Mouse (Mus musculus) G1E (cell line): ENCODE measurements at regions not wholly inside any gene's neighbourhood (a gene's known extent, or its start where the extent isn't known, plus 50 kb on each side); places are given as distances from the start of the nearest gene placed in this dataset.
A peak's percentile ranks its signal among the peaks of the same experiment; 100 is the strongest.

ENCODE experiments used
- ATAC-seq: 2 replicates; pipeline ENCODE4 v1.8.0; 2016; ENCODE audit warnings: mild to moderate bottlenecking; ENCODE audit not compliant: insufficient number of reproducible peaks, poor library complexity, low FRiP score, severe bottlenecking; ENCODE audit errors: extremely low read depth
- DNase-seq: peaks from one replicate; pipeline ENCODE4 v3.0.0; 2012; ENCODE audit warnings: low spot score
- H3K27me3 ChIP-seq: 2 replicates; pipeline ENCODE4 v1.6.1; 2012; ENCODE audit warnings: mild to moderate bottlenecking, low read length, inconsistent platforms; ENCODE audit not compliant: insufficient read depth
- H3K36me3 ChIP-seq: replicated peaks from 2 replicates; pipeline ENCODE3; 2012; ENCODE audit warnings: mild to moderate bottlenecking, inconsistent platforms
- H3K4me1 ChIP-seq: 2 replicates; pipeline ENCODE4 v1.6.1; 2012; ENCODE audit warnings: low read depth, low read length, inconsistent platforms, mixed read lengths; ENCODE audit not compliant: insufficient read depth
- H3K4me3 ChIP-seq: 2 replicates; pipeline ENCODE4 v1.5.1; 2012; ENCODE audit warnings: low read depth, mild to moderate bottlenecking, inconsistent platforms, low read length, moderate library complexity, mixed read lengths
- H3K9me3 ChIP-seq: replicated peaks from 2 replicates; pipeline ENCODE4 v1.6.1; 2012; ENCODE audit warnings: inconsistent platforms
- CTCF ChIP-seq: IDR thresholded peaks from 2 replicates; pipeline ENCODE4 v1.5.1; 2012; ENCODE audit warnings: low read depth, low read length, inconsistent platforms, mixed read lengths
- GATA1 ChIP-seq: IDR thresholded peaks from 2 replicates; pipeline ENCODE4 v1.6.1; 2012; ENCODE audit warnings: borderline replicate concordance, low read length, inconsistent platforms, mixed read lengths
- GATA2 ChIP-seq: IDR thresholded peaks from 2 replicates; pipeline ENCODE4 v1.6.1; 2012; ENCODE audit warnings: low read depth, low read length, inconsistent platforms, borderline replicate concordance
- POLR2AphosphoS5 ChIP-seq: IDR thresholded peaks from 2 replicates; pipeline ENCODE4 v1.6.1; 2012; ENCODE audit warnings: low read depth, low read length, inconsistent platforms; ENCODE audit not compliant: insufficient replicate concordance
- TAL1 ChIP-seq: conservative IDR thresholded peaks from 2 replicates; pipeline ENCODE4 v1.6.1; 2012; ENCODE audit warnings: low read depth, low read length, inconsistent platforms, mixed read lengths

DNA sequence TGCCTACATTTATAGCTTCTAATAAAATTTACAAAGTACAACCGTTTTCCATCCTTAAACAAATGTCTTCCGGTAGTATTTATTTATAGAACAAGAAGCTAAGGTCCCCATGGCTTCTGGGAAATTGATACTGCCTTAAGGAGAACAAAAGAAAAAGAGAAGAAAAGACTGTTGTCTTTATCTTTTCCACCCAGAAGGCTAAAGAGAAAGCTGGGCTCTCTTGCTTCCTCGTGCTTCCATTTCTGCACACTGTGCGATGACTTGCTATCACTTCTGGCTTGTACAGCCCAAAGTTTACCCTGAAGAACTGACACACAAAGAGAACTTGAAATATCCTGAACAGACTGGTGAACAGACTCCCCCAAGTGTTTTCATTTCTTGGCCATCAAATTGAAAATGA lies 157.2 kb downstream of the P2ry1 start:
- Histone ChIP-seq H3K9me3 (no peaks in the 10 kb centered on the region), H3K27me3 (no peaks in the 10 kb centered on the region), H3K36me3 (no peaks in the 10 kb centered on the region), H3K4me1 (no peaks in the 10 kb centered on the region), H3K4me3 (no peak overlapping the region)
- ATAC-seq (peak; percentile 66), DNase-seq (no peak)
- TF ChIP-seq GATA1 = no peak
- no peak for TF ChIP-seq CTCF
- TF ChIP-seq TAL1 = no peak
- no peak for TF ChIP-seq GATA2
- TF ChIP-seq POLR2AphosphoS5 = no peak

DNA sequence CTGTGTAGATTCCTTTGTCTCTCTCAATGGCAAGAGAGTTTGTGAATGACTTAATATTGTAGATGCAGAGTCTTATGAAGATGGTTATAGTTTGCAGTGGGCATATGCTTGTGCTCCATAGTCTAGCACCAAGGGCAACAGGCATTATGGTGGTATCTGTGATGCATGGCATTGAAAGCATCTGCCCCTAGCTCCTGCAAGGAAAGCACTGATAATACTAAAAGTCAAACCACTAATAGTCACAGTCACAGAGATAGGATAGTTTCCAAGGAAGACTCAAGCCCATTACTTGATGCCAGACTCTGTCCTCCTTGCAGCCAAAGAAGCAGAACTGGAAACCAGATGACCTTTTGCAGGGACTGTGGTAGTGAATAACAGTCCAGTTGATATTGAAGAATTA lies 158.8 kb downstream of the P2ry1 start:
- ATAC-seq = no peak
- no peak overlapping the region for H3K4me3 ChIP-seq
- TF ChIP-seq GATA2 (no peak), TAL1 (no peak), POLR2AphosphoS5 (no peak), GATA1 (no peak), CTCF (no peak)

GRCm38 (mm10) chr3:61185789-61186188 lies 175.6 kb upstream of the Rap2b start:
- H3K4me1 ChIP-seq = no peaks in the 10 kb centered on the region
- no peaks in the 10 kb centered on the region for H3K36me3 ChIP-seq
- H3K9me3 ChIP-seq = no peaks in the 10 kb centered on the region
- no peaks in the 10 kb centered on the region for H3K27me3 ChIP-seq
- H3K4me3 ChIP-seq = no peak overlapping the region
- no peak; the same call in 1 of the 2 replicates for ATAC-seq
- no peak for DNase-seq
- no peak for TF ChIP-seq GATA1
- no peak for TF ChIP-seq CTCF
- TF ChIP-seq POLR2AphosphoS5 = no peak
- TF ChIP-seq GATA2 = no peak
- no peak for TF ChIP-seq TAL1

More for the DNA sequence above, 158.8 kb downstream of the P2ry1 start:
- Histone ChIP-seq H3K27me3 (no peaks in the 10 kb centered on the region), H3K9me3 (no peaks in the 10 kb centered on the region), H3K4me1 (no peaks in the 10 kb centered on the region), H3K36me3 (no peaks in the 10 kb centered on the region)
- DNase-seq = no peak

GRCm38 (mm10) chr3:61188662-61189061 lies 172.8 kb upstream of the Rap2b start:
- no peaks in the 10 kb centered on the region for H3K36me3 ChIP-seq
- DNase-seq = no peak
- TF ChIP-seq TAL1 (no peak), POLR2AphosphoS5 (no peak), CTCF (no peak), GATA2 (no peak), GATA1 (no peak)
- no peak overlapping the region for H3K4me3 ChIP-seq
- H3K4me1 ChIP-seq = no peaks in the 10 kb centered on the region
- H3K9me3 ChIP-seq = no peaks in the 10 kb centered on the region
- no peak for ATAC-seq
- no peaks in the 10 kb centered on the region for H3K27me3 ChIP-seq

DNA sequence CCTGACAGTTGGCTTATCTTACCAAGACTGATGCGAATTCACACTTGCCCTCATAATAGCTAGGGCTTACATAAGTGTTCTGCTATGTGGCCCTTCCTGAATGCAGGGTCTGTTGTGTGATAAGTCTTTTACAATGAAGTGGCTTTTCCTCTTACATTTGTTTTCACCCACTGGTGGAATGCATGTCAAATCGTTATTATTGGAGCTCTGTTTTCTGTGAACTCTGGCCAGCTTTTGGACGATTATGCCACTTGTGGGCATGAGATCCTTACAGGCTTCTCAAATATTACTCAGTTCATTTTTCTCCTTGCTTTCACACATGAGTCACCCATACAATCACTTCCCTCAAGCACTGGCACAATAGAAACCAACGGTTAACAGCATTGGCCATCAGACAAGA lies 144.9 kb upstream of the Rap2b start:
- Histone ChIP-seq H3K27me3 (no peaks in the 10 kb centered on the region), H3K4me3 (no peak overlapping the region), H3K4me1 (no peaks in the 10 kb centered on the region), H3K9me3 (no peaks in the 10 kb centered on the region), H3K36me3 (no peaks in the 10 kb centered on the region)
- ATAC-seq (no peak), DNase-seq (no peak)
- TF ChIP-seq POLR2AphosphoS5 = no peak
- no peak for TF ChIP-seq GATA2
- TF ChIP-seq TAL1 = no peak
- no peak for TF ChIP-seq CTCF
- TF ChIP-seq GATA1 = no peak

- Histone ChIP-seq H3K4me1 (no peaks in the 10 kb centered on the region), H3K36me3 (no peaks in the 10 kb centered on the region), H3K27me3 (no peaks in the 10 kb centered on the region), H3K9me3 (no peaks in the 10 kb centered on the region), H3K4me3 (no peak overlapping the region)
- ATAC-seq (no peak), DNase-seq (no peak)
- TF ChIP-seq GATA2 (no peak), CTCF (no peak), GATA1 (no peak), TAL1 (no peak), POLR2AphosphoS5 (no peak)
Measured at GRCm38 (mm10) chr3:61224505-61224904, 136.9 kb upstream of the Rap2b start.

DNA sequence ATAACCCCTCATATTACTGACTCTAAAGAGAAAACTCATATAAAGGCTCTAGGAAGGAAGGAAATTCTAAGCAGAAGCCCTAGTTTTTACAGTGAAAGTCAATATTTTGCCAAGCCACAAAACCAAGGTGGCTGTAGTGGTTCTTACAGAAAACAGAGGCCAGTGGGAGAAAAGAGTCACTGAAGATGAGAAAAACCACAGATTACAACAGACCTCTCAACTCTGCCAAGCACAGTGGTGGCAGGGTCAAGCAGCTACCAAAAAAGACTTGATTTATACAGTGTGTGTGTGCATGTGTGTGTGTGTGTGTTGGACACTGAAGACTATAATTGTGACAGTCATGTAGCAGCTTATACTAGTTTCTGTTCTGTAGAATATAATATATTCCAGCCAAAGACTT lies 136.4 kb upstream of the Rap2b start:
- Histone ChIP-seq H3K36me3 (no peaks in the 10 kb centered on the region), H3K4me3 (no peak overlapping the region), H3K27me3 (no peaks in the 10 kb centered on the region), H3K9me3 (no peaks in the 10 kb centered on the region), H3K4me1 (no peaks in the 10 kb centered on the region)
- TF ChIP-seq GATA1 = no peak
- TF ChIP-seq GATA2 = no peak
- no peak for TF ChIP-seq CTCF
- no peak for TF ChIP-seq TAL1
- TF ChIP-seq POLR2AphosphoS5 = no peak
- no peak for DNase-seq
- ATAC-seq = no peak
